Mouse (Mus musculus): ENCODE data around the gene Relb. TPM values are rescaled to one million over a fixed set of nuclear protein-coding genes. Genes with fewer than 3 reads are reported as not detected.

Gene Relb
- total RNA-seq, 2 experiments from 2014 or later = 7.2 to 7.7 TPM

DNA sequence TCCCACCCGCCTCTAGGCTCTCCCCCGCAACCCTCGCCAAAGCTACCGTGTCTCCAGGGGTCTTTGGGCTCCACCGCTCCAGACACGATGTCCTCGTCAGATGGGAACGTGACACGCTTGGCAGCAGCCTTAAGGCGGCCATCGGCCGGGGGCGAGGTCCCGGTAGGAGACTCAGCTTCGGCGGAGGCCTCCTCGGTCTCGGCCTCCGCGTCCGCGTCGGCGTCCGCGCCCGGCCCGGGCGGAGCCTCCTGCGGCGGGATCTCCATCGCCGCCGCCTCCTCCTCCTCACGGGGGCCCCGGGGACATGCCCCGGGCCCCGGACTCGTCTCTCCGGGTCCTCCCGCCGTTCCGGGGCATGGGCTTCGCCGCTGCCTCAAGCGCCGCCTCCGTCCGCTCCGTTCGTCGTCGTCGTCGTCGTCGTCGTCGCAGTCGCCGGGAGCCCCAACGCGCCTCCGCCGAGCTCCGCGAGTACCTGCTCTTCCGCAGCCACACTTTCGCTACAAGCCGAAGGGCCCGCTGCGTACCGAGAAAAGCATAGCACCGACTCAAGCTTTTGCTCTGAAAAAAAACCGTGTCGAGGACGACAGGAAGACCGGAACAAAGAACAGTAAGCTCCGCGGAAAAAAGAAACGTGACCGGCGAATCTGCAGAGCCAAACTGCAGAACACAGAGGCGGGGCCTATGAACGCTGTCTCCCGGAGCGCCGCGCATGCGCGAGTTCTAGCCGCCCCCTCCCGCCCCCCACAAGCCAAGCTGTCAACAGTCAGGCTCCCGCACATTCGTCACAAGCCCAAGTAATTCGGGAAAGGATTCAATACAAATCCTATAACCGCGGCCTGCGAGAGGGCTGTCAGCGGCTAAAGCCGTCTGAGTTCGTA lies 67.2 kb downstream of the Relb start:
- intact Hi-C loops (cut with DNase I) = loop anchor here (2.0 to 5.0 kb wide), 2 partner anchors 55 to 103 kb away; partner anchors contain the start of genes Bloc1s3, Mark4 and Trappc6a
- peak overlapping the region; percentile 99 for H3K27ac ChIP-seq
- peak overlapping the region; percentile 96 for H3K4me3 ChIP-seq
- no peak for TF ChIP-seq CTCF (IDR thresholded peaks at IDR 0.05)
- DNase-seq (ENCODE audit: extremely low spot score in 1 of 2, low spot score in 2 of 2) = peak; percentile 84 to 88

DNA sequence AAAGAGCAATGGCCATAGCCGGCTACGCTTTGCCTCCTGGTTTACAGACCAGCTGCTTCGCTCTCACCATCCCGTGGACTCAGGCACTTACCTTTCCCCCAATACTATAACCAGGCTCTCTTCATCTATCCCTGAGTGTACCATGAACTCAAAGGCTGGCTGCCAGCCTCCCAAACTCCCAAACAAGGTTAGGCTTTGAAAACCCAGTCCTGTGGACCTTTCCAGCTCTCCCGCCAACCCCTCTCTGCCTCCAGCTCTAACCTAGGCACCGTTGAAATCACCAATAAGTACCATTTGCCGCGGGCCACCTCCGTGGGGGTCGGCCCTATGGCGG lies 67.8 kb downstream of the Relb start:
- H3K4me3 ChIP-seq = peak overlapping the region; percentile 96
- intact Hi-C loops (cut with DNase I) = loop anchor here (5.0 kb wide), 1 partner anchor 54 kb away; the partner anchor contains the start of genes Bloc1s3 and Trappc6a
- TF ChIP-seq CTCF (IDR thresholded peaks at IDR 0.05) = no peak
- no peak for DNase-seq (ENCODE audit: extremely low spot score in 1 of 2, low spot score in 2 of 2)
- H3K27ac ChIP-seq = peak overlapping the region; percentile 99

DNA sequence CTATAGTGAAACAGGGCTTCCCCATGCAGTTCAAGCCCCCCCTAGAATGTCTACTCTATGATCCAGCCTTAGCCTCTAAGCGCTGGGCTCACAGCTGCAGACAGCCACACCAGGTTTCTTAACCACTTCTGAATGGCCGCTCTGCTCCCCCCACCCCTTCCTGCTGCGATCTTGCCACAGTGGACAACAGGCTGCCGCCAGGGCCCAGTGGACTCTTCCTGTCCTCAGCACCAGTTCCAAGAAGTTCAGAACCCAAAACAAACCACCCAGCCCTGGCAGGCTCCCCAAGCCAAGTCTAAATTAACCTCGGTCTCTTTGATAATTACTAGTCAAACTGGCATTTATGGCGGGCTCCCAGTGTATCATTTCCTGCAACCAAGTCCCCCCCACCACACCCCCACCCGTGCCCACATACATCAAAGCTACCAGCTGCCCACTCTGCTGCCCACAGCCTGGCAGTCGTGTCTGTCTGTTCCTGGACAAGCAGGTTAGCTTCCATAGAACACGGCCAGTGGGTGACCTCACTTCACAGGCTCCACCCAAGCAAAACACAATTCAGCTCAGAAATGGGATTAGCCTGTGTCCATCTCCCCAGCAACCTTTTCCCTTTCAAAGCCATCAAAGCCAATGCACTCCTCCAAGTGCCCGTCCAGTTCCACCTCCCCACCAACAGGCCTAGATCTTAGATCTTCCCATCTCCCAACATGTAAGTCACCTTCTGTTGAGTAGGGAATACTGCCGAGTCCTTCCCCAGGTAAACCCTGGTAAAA lies 68.6 kb downstream of the Relb start:
- no peak for DNase-seq (ENCODE audit: extremely low spot score in 1 of 2, low spot score in 2 of 2)
- Histone ChIP-seq H3K27ac (peak overlapping the region; percentile 99), H3K4me3 (peak overlapping the region; percentile 96)
- TF ChIP-seq CTCF (IDR thresholded peaks at IDR 0.05) = no peak
- intact Hi-C loops (cut with DNase I) = loop anchor here (5.0 kb wide), 1 partner anchor 53 kb away; the partner anchor contains the start of genes Bloc1s3 and Trappc6a

DNA sequence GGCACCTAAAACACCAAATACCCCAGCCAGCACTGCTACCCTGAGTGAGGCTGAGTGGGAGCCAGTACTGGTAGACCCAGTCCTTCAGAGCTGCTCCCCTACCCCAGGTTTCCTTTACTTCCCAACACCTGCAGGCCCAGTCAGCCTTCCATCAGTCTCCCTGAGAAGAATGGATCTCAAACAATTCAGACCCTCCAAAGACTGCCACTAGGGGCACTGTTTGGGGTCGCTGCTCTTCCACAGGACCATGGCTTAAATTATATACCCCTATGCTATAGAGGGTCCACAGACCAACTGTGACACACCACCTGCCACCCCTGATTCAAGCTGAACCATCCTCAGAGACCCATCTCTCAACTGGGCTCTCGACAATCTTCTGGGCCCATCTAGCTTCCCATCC lies 70.3 kb downstream of the Relb start:
- peak; percentile 54 for TF ChIP-seq CTCF (IDR thresholded peaks at IDR 0.05)
- Histone ChIP-seq H3K4me3 (peak overlapping the region; percentile 16; the same call in 1 of the 2 replicates), H3K27ac (peak overlapping the region; percentile 36; the same call in 1 of the 2 replicates)
- intact Hi-C loops (cut with DNase I) = no loop called here
- no peak for DNase-seq (ENCODE audit: extremely low spot score in 1 of 2, low spot score in 2 of 2)

DNA sequence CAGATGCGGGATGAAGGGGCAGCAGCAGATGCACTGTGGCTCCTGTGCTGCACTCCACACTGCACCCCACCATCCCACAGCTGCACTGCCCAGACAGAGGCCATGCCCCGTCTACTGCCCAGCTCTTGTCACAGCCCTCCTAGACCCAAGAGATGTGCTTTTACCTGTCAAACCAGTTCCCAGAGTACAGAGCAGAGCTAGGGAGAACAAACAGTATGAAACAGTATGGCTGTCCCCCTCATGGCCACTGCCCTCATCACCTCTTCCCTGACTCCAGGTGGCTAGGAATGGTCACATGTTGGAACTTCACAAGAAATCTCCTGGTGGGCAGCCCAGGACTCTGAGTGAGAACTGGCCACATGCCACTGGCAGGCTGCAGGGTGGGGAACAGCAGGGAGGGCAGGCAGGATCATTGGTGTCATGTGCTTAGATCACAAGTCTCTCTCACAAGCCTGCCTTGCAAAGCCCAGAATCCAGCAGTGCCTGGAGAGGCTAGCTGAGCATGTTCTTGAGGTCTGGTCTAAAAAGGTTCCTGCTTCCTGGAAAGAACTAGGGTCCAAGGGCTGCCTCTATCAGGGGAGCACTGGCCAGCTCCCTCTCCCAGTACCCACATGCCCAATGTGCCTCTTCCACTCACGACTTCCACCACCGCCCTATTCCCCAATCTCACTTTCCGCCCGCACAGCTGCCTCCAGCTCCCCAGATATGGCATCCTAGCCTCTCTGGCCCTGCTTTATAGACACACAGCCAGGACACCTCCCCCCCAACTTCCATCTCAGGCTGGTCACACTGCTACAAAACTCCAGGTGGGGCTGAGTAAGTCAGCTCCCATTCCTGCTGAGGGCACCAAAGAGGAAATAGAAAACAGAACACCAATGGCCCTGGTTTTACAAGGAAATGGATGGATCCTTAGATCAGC lies 71.0 kb downstream of the Relb start:
- intact Hi-C loops (cut with DNase I) = no loop called here
- Histone ChIP-seq H3K27ac (peak overlapping the region; percentile 36; the same call in 1 of the 2 replicates), H3K4me3 (peak overlapping the region; percentile 16; the same call in 1 of the 2 replicates)
- DNase-seq (ENCODE audit: extremely low spot score in 1 of 2, low spot score in 2 of 2) = peak in 1 of 2 experiments; percentile 47
- TF ChIP-seq CTCF (IDR thresholded peaks at IDR 0.05) = no peak

DNA sequence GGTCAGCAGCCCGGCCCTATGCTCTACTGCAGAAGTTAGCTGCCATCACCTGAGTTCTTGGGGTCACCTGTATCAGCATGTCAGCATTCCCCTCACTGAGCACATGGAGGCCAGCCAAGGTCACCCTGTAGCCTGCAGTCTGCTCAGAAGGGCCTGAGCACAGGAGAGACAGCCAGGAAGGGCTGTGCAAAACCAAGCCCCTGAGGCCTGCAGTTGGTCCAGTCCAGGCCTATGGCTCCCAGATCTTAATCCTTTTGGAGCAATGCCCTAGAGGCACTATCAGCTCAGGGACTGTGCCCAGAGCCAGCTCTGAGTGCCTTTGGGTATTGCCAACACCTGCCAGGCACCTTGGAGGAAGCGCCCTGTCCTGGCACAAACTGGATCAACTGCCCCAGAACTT lies 72.2 kb downstream of the Relb start:
- H3K27ac ChIP-seq = peak overlapping the region; percentile 24; the same call in 1 of the 2 replicates
- TF ChIP-seq CTCF (IDR thresholded peaks at IDR 0.05) = no peak
- intact Hi-C loops (cut with DNase I) = no loop called here

More for the DNA sequence above, 72.2 kb downstream of the Relb start:
- DNase-seq (ENCODE audit: extremely low spot score in 1 of 2, low spot score in 2 of 2) = no peak
- no peak overlapping the region for H3K4me3 ChIP-seq

Other genes starting within 250 kb of the Relb start
- 10 to 100 TPM; 37.2 TPM for gene Ercc2, start 247.4 kb downstream of the Relb start, total RNA-seq (2021)
- 1 to 10 TPM; 2.4 to 4.1 TPM for gene Klc3, start 225.3 kb downstream of the Relb start, total RNA-seq (2021)
- gene Ckm, start 224.7 kb downstream of the Relb start, total RNA-seq (2021) = not detected
- 10 to 100 TPM; 79.1 to 79.5 TPM for gene Mark4, start 170.6 kb downstream of the Relb start, total RNA-seq (2021)
- gene Exoc3l2, start 166.1 kb downstream of the Relb start, total RNA-seq (2021) = under 1 TPM; 0.26 to 0.36 TPM
- gene Bloc1s3, start 121.1 kb downstream of the Relb start, total RNA-seq (2021) = 1 to 10 TPM; 6.7 to 7.9 TPM
- gene Trappc6a, start 121.0 kb downstream of the Relb start, total RNA-seq (2021) = 10 to 100 TPM; 16.6 to 18.4 TPM
- gene Nkpd1, start 111.6 kb downstream of the Relb start, total RNA-seq (2021) = under 1 TPM; 0.44 to 0.84 TPM
- 100 to 1,000 TPM; 148 to 150 TPM for gene Ppp1r37, start 66.4 kb downstream of the Relb start, total RNA-seq (2021)
- 1 to 10 TPM; 1.5 to 2.0 TPM for gene Zfp296, start 52.2 kb downstream of the Relb start, total RNA-seq (2021)
- 10 to 100 TPM; 50.1 to 50.8 TPM for gene Gemin7, start 51.8 kb downstream of the Relb start, total RNA-seq (2021)
- 10 to 100 TPM; 92.7 to 98.3 TPM for gene Clasrp, start 25.0 kb downstream of the Relb start, total RNA-seq (2021)
- gene Clptm1, start 35.6 kb upstream of the Relb start, total RNA-seq (2021) = 100 to 1,000 TPM; 137 to 139 TPM
- gene Apoc2, start 48.5 kb upstream of the Relb start, total RNA-seq (2021) = not detected
- not detected for gene Gm44805, start 52.0 kb upstream of the Relb start, total RNA-seq (2021)
- gene Apoc4, start 52.0 kb upstream of the Relb start, total RNA-seq (2021) = not detected
- gene Apoc1, start 63.2 kb upstream of the Relb start, total RNA-seq (2021) = 1 to 10 TPM; 3.5 to 3.7 TPM
- 1,000 to 10,000 TPM; 1,824 to 1,912 TPM for gene Apoe, start 69.8 kb upstream of the Relb start, total RNA-seq (2021)
- gene Tomm40, start 86.0 kb upstream of the Relb start, total RNA-seq (2021) = 100 to 1,000 TPM; 117 TPM
- 1 to 10 TPM; 7.9 to 8.2 TPM for gene Nectin2, start 121.0 kb upstream of the Relb start, total RNA-seq (2021)
- gene Bcam, start 141.6 kb upstream of the Relb start, total RNA-seq (2021) = 10 to 100 TPM; 12.2 to 15.1 TPM
- gene Cblc, start 167.4 kb upstream of the Relb start, total RNA-seq (2021) = not detected
- under 1 TPM; 0.56 to 0.77 TPM for gene Bcl3, start 193.3 kb upstream of the Relb start, total RNA-seq (2021)
- gene Gm19345, start 222.6 kb upstream of the Relb start, total RNA-seq (2021) = 1 to 10 TPM; 1.7 to 2.2 TPM
- not detected for gene Ceacam16, start 231.9 kb upstream of the Relb start, total RNA-seq (2021)

Measured in left cerebral cortex, adult 2 months (tissue).